Mouse (Mus musculus): ENCODE data around the gene Hsf2. TPM values are rescaled to one million over a fixed set of nuclear protein-coding genes. Genes with fewer than 3 reads are reported as not detected.

Hsf2 gene
- polyA plus RNA-seq, 1 experiment from 2014 or later: 27.3 TPM

- 74% methylated on average over 4 of the region's 4 CpGs for WGBS (ENCODE audit: insufficient replicate concordance)
- Histone ChIP-seq H3K36me3 (replicated peaks; ENCODE audit: insufficient read depth, low read length) (no peaks in the 10 kb centered on the region), H3K9me3 (ENCODE audit: low read length) (no peaks in the 10 kb centered on the region), H3K4me1 (ENCODE audit: insufficient read depth) (no peaks in the 10 kb centered on the region), H3K27me3 (ENCODE audit: insufficient read depth, low read length) (no peaks in the 10 kb centered on the region), H3K4me3 (ENCODE audit: low read depth, low read length) (no peak overlapping the region), H3K4me2 (ENCODE audit: low read depth, low read length) (no peak overlapping the region), H3K9ac (replicated peaks) (no peak overlapping the region), H3K27ac (ENCODE audit: low read depth) (no peak overlapping the region)
- DNase-seq (no peak), ATAC-seq (no peak)
- TF ChIP-seq CTCF (IDR thresholded peaks at IDR 0.05; ENCODE audit: low read depth) (no peak), EP300 (IDR thresholded peaks at IDR 0.05; ENCODE audit: low read depth) (no peak)
Measured at GRCm38 (mm10) chr10:57549631-57550030, 63.4 kb downstream of the Hsf2 start.

- no peak for DNase-seq
- TF ChIP-seq CTCF (IDR thresholded peaks at IDR 0.05; ENCODE audit: low read depth) (no peak), EP300 (IDR thresholded peaks at IDR 0.05; ENCODE audit: low read depth) (no peak)
- no peak overlapping the region for H3K9ac ChIP-seq (replicated peaks)
- H3K36me3 ChIP-seq (replicated peaks; ENCODE audit: insufficient read depth, low read length): no peaks in the 10 kb centered on the region
- H3K27me3 ChIP-seq (ENCODE audit: insufficient read depth, low read length): no peaks in the 10 kb centered on the region
- no peak overlapping the region for H3K4me3 ChIP-seq (ENCODE audit: low read depth, low read length)
- no peak for ATAC-seq
- no peaks in the 10 kb centered on the region for H3K9me3 ChIP-seq (ENCODE audit: low read length)
- no peak overlapping the region for H3K4me2 ChIP-seq (ENCODE audit: low read depth, low read length)
- H3K27ac ChIP-seq (ENCODE audit: low read depth): no peak overlapping the region
- H3K4me1 ChIP-seq (ENCODE audit: insufficient read depth): no peaks in the 10 kb centered on the region
- WGBS (ENCODE audit: insufficient replicate concordance): 82% methylated on average over 1 of the region's 1 CpGs
Measured at GRCm38 (mm10) chr10:57553719-57554118, 67.5 kb downstream of the Hsf2 start.

- H3K27ac ChIP-seq (ENCODE audit: low read depth): no peak overlapping the region
- DNase-seq: no peak
- no peaks in the 10 kb centered on the region for H3K36me3 ChIP-seq (replicated peaks; ENCODE audit: insufficient read depth, low read length)
- WGBS (ENCODE audit: insufficient replicate concordance): 73% methylated on average over 5 of the region's 5 CpGs
- no peaks in the 10 kb centered on the region for H3K9me3 ChIP-seq (ENCODE audit: low read length)
- H3K4me1 ChIP-seq (ENCODE audit: insufficient read depth): no peaks in the 10 kb centered on the region
- H3K4me2 ChIP-seq (ENCODE audit: low read depth, low read length): no peak overlapping the region
- H3K27me3 ChIP-seq (ENCODE audit: insufficient read depth, low read length): no peaks in the 10 kb centered on the region
- no peak overlapping the region for H3K4me3 ChIP-seq (ENCODE audit: low read depth, low read length)
- TF ChIP-seq EP300 (IDR thresholded peaks at IDR 0.05; ENCODE audit: low read depth) (no peak), CTCF (IDR thresholded peaks at IDR 0.05; ENCODE audit: low read depth) (no peak)
- no peak for ATAC-seq
- H3K9ac ChIP-seq (replicated peaks): no peak overlapping the region
Measured at GRCm38 (mm10) chr10:57557597-57557996, 71.4 kb downstream of the Hsf2 start.

Other genes starting within 250 kb of the Hsf2 start
- gene Serinc1, start 46.1 kb downstream of the Hsf2 start, polyA plus RNA-seq (2015; fragmentation: Nextera tagmentation; extraction: Ambion mirVana): 79.2 and 81.6 TPM in 2 replicates
- 1.8 and 2.6 TPM in 2 replicates for gene Pkib, start 145.6 kb downstream of the Hsf2 start, polyA plus RNA-seq (2015; fragmentation: Nextera tagmentation; extraction: Ambion mirVana)

Measured in liver, postnatal 0 days (tissue).